Mouse (Mus musculus): Measurements from ENCODE around the gene Rtl8c.
"Not testable (repeated sequence)": the region's sequence is repeated elsewhere in the genome, so short reads cannot be mapped to it uniquely, and the experiment has no call there.

The Rtl8c gene

DNA sequence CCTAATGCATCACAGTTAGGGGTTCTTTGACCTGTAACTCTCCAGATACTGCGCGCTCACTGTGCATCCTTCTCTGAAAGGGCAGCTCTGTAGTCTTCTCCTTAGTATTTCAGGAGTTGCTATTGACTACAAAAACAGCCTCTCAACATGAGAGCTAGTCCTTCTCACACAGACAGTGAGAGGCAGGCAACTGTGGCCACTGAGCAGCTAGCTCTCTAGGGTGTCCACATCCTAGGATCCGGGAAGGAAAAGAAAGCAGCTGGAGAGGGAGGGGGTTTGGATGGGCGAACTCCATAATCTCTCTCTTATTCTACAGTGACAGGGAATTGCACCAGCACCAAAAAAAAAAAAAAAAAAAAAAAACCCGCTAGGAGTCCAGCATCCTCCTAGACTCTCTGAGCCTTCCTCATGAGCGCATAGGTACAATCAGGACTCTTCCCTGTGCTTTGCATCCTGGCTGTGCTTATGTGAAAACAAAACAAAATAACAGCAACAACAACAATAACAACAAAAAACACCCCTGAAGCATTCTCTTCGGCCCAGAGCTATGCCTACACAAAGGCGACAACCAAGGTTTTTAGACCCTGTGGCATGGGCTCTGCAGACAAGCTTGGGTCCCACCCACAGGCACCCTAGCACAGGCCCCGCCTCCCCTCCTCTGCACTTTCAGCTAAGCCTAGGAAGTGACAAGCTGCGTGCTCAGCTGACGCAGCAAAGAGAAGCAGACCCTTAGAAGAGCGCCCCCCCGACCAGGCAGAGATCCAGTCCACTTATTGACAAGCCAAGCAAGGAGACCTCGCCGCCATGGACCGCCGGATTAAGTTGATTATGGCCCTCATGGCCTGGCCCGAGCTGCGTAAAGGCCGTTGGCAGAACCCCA lies at the start of gene Rtl8c:
Gene Rtl8c (plus strand): TSS at position 791 of the 880 bp plus-strand sequence.
- DNase-seq (ENCODE audit: low read depth, low spot score) = peak; percentile 13

DNA sequence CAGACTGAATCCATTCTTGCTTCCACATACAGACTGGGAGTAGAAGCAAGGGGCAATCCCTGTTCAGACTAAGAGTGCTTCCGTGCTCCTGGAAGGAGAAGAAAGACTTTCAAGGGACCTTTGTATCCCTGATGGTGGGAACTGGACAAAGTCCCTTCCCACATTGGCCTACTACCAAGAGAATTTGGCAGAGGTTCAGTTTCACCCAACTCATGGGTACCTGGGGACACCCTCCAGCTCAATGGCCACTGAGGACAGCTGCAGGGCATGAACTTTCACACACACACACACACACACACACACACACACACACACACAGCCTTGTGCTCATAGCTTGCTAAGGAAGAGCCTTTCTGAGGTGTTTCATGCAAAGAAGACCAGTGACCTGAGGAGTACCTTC lies 28.5 kb upstream of the Rtl8c start:
- DNase-seq (ENCODE audit: low read depth, low spot score) = no peak

DNA sequence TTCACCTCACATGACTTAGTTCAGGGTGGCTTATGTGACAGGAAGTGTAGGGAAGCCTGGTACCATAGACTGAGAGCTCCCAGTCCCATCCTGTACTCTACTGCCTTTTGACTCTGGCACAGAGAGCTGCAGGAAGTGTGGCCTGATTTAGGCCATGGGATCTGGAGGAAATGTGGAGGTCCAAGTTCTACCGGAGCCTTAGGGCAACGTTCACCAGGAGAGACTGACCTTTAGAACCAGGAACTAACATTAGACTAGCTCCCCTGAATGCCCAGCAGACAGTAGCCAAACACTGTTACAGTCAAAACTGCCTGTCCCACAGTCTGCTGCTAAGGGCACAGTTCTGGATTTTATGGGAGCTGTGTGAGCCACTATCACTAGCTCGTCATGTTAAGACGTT lies 26.4 kb upstream of the Rtl8c start:
- not testable (repeated sequence) for DNase-seq (ENCODE audit: low read depth, low spot score)

DNA sequence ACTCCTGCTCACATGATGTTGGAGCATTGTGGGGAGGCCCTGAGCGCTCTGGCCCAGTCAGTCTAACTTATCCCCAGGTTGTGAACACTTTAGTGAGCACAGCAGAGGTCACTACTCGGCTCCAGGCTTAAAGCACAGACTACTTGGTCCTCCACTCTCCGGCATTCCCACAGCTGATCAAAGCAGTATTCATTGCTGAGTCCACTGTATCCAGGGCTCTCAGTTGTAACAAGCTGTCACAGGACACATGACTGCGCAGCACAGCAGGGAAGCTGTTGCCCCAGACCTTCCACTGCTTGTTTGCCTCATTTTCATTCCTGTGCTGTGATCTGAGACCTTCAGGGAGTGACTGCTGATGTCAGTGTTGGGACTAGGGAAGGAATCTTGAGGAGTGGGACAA lies 24.4 kb upstream of the Rtl8c start:
- not testable (repeated sequence) for DNase-seq (ENCODE audit: low read depth, low spot score)

DNA sequence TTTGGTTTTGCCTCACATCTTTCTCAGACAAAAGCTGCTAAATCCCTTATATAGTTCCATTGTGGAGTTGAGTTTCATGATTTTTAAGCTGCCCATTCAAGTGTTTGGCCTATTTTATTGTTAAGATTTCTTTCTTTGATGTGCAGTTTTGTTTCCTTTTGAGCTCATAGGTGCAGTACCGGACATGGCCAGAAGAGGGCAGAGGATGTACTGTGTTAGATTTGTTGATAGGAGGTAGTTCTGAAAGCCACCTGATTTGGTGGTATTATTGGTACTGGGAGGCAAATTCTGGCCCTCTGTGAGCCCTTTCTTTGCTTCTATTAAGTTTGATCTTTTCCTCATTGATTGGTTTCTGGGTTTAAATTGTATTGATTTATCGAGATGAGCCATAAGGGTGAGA lies 7.8 kb upstream of the Rtl8c start:
- not testable (repeated sequence) for DNase-seq (ENCODE audit: low read depth, low spot score)

DNA sequence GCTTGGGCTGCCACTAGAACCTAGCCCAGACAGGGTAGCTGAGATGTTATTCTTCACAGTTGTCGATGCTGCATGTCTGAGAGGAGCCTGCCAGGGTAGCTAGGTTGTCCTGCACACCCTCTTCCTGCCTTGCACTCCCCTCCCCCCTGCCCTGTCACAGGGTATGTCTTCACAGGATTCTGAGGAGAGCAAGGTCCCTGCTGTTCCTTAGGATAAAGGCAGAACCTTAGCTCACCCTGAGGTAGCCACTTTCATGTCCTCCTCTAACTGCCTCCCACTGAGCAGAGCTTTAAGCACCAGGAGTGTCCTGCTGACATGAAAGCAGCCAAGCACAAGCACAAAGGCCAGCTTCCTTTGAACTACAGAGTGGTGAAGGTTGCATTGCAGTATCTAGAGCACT lies 1.7 kb upstream of the Rtl8c start:
- DNase-seq (ENCODE audit: low read depth, low spot score) = not testable (repeated sequence)

DNA sequence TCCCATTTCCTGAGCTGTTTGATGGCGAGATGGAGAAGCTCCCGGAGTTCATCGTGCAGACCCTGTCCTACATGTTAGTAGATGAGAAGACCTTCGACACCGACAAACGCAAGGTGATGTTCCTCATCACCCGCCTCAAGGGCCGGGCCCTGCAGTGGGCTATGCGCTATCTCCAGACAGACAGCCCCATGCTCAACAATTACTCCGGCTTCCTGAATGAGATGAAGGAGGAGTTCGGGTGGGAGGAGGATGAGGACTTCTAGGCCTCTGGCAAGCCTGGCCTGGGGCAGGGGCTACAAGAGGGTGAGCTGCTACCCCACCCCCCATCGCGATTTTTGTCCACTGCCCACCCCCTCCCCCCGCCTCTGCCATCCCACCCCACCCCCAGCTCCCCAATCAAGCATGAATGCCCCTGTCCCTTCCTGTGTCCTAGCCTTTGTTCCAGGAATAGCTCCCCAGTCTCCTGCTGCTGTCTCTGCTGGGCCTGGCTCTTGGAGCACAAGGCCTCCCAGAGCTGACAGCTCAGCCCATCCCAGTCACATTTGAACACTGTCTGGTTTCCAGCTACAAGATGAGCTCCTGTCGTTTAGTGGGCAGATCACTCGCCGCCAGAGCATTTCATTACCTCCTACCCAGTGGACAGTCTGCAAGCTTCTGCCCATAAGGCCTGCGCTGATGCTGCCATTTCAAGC lies 436 bp downstream of the Rtl8c start:
- DNase-seq (ENCODE audit: low read depth, low spot score) = no peak

DNA sequence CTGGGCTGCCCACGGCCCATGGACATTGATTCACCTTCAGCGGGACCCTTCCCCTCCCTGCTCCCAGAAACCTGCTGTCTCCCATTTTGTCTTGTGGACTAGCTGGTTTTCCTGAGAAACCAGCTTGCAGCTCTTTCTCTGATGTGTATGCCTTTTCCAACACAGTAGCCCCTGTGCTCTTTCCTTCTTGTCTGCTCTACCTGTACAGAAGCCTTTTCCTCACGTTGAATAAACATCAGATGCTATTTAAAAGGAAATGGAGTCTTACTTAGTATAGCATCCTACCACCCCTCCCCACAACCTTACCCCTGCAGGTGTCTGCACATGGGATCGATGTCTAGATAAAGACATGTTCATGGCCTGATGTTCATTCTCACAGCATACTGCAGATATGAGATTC lies 1.0 kb downstream of the Rtl8c start, which contains the start of gene Gm14597:
Gene Gm14597 (minus strand): TSS at position 101 of the 400 bp plus-strand sequence.
- DNase-seq (ENCODE audit: low read depth, low spot score) = not testable (repeated sequence)

DNA sequence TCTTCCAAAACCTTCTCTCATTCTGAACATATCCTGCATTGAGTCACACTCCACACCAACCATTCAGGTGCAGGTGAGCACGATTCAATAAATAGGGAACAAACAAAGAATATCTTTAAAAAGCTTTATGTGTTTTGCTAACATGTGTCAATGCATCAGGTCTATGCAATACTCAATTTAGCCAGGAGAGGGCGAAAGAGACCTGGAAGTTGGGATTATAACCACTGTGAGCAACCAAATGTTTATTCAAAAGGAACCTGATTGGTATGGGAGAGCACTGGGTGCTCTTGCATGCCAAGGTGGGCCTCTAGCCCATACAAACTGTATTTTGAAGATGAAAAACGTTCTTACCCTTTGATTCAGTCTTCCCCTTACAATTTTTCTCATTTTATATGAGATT lies 2.7 kb downstream of the Rtl8c start:
- DNase-seq (ENCODE audit: low read depth, low spot score) = peak; percentile 28

DNA sequence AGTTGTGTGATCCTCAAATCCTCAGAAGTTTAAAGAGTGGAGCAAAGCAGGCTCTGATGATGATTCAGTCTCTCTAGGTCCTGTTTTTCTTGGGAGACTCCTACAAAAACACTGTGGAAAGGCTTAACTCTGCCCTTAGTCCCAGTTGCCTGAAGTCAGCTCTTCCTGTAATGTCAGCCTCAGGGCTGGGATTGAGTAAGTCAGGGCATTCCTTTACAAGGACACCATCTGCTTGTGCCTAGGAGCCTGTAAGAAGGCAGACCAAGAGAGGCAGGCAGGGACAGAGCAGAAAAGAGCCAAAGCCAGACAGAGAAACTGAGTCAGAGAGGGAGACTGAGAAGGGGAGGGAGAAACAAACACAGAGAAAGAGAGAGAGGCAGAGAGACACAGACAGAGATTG lies 3.6 kb downstream of the Rtl8c start:
- DNase-seq (ENCODE audit: low read depth, low spot score) = not testable (repeated sequence)

DNA sequence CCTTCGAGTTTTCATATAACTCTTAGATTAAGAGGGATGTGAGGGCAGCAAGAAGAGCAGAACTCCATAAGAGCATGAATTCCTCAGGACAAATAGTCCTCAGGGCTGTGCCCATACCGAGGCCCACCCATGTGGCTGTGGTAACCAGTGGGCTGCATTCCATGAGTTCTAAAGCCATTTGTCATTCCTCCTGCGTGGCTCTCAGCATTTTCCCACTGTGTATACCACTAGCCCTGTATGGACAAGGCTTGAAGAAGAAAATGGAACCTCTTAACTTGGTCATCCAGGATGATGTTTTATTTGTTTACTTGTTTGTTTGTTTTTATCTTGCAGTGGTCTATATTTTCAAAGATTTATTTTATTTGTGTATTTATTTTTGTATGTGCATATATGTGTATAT lies 30.3 kb downstream of the Rtl8c start:
- not testable (repeated sequence) for DNase-seq (ENCODE audit: low read depth, low spot score)

DNA sequence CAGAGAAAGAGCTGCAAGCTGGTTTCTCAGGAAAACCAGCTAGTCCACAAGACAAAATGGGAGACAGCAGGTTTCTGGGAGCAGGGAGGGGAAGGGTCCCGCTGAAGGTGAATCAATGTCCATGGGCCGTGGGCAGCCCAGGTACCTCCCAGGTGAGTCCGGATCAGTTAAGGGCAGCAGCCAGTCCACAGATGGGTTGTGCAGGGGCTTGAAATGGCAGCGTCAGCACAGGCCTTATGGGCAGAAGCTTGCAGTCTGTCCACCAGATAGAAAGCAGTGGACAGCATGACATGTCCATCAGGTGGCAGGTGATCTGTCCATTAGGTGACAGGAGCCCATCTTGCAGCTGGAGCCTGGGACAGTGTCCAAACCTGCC lies 34.8 kb downstream of the Rtl8c start:
- DNase-seq (ENCODE audit: low read depth, low spot score) = not testable (repeated sequence)

DNA sequence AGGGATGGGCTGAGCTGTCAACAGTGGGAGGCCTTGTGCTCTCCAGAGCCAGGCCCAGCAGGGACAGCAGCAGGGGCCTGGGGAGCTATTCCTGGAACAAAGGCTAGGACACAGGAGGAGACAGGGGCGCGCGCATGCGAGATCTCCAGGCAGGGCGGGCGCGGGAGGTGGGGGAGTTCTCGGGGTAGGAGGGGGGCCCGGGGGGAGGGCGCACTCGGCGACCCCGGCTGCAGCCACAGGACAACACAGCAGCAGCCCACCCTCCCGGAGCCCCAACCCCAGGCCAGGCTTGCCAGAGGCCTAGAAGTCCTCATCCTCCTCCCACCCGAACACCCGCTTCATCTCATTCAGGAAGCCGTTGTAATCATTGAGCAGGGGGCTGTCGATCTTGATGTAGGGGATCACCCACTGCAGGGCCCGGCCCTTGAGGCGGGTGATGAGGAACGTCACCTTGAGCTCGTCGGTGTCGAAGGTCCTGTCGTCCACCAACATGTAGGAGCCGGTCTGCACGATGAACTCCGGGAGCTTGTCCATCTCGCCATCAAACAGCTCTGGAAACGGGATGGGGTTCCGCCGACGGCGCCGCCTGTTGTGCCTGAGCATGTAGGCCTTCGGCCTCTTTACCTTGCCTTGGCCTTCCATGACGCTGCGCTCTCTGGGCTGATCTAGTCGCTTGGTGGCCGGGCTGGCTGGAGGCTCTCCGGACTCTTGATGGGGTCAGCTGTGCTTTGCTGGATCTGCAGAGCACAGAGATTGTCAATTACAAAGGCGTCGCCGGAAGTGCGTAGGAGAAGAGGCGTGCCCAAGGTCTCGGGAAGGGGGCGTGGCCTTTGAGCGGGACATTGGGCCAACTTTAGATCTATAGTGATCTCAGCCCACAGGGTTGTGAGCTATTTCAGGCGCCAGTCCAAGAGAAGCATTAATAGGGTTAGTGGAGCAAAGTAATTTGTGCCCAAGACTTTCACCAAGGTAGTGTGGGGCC lies 35.4 kb downstream of the Rtl8c start, which contains the start of gene Rtl8a:
Gene Rtl8a (minus strand): TSS at position 703 of the 982 bp plus-strand sequence.
- peak; percentile 64 for DNase-seq (ENCODE audit: low read depth, low spot score)

DNA sequence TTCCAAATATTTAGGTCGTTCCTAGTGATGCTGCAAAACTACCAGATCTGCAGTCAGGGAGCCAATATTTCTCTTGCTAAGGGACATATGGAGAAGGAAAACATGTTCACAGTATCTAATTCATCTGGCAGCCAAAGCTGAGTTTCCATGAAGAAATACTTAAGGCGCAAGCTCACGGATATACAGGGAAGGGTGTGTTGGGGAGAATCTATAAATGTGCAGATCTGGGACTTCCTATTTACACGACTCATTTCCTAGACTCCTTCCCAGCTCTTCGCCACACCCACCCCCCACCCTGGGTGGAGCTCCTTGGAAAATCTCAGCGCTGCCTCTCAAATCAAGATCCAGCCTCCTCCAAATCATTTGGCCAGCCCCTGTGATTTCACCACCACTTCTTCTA lies 38.1 kb downstream of the Rtl8c start:
- no peak for DNase-seq (ENCODE audit: low read depth, low spot score)

DNA sequence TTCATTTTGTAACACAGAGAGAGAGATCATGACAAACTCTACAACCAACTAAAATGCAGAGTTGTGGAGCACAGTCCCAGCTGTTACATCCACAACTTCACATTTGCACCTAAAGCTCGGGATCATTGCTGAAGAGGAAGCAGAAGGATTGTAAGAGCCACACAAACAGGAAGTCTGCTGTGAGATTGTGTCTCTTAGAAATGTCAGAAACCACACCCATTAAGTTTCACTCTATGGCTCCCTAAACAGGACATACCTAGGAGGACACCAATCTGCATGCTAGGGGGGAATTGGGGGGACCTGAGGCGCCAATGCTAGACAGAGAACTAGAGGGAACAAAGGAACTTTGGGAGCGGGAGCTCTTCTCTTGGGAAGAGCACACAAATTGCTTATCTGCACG lies 45.1 kb downstream of the Rtl8c start:
- DNase-seq (ENCODE audit: low read depth, low spot score) = not testable (repeated sequence)

Data from skeletal muscle tissue, adult 2 months (tissue).